Mouse (Mus musculus) adrenal gland (tissue): ENCODE data around the gene Ippk.

Experiments used
- intact Hi-C: fragments of 180-260 bp; cut with DNase I; formaldehyde crosslinking; loops from one replicate; pipeline ENCODE4 v1.15.1; 2025

Gene Ippk

GRCm38 (mm10) chr13:49428042-49428675 lies 7.1 kb downstream of the Ippk start:
- intact Hi-C loops = no loop called here

- intact Hi-C loops = no loop called here
Measured at GRCm38 (mm10) chr13:49430529-49430928, 9.5 kb downstream of the Ippk start.

GRCm38 (mm10) chr13:49433268-49434029 lies 12.4 kb downstream of the Ippk start:
- intact Hi-C loops = no loop called here

GRCm38 (mm10) chr13:49435745-49436144 lies 14.7 kb downstream of the Ippk start:
- intact Hi-C loops = no loop called here

- intact Hi-C loops = no loop called here
Measured at GRCm38 (mm10) chr13:49436170-49436569, 15.1 kb downstream of the Ippk start.

- intact Hi-C loops = no loop called here
Measured at GRCm38 (mm10) chr13:49444451-49444850, 23.4 kb downstream of the Ippk start.

- intact Hi-C loops = loop anchor here (1.0 to 5.0 kb wide), 2 partner anchors 113 to 196 kb away; no protein-coding TSS in a partner anchor
Measured at GRCm38 (mm10) chr13:49449318-49449749, 28.3 kb downstream of the Ippk start.

GRCm38 (mm10) chr13:49460276-49460675 lies 39.2 kb downstream of the Ippk start:
- intact Hi-C loops = loop anchor here (1.0 kb wide), 1 partner anchor 20 kb away; no protein-coding TSS in a partner anchor

- intact Hi-C loops = loop anchor here (1.0 kb wide), 1 partner anchor 19 kb away; no protein-coding TSS in a partner anchor
Measured at GRCm38 (mm10) chr13:49460692-49461414, 39.8 kb downstream of the Ippk start.

GRCm38 (mm10) chr13:49461458-49462132 lies 40.5 kb downstream of the Ippk start:
- intact Hi-C loops = no loop called here

- intact Hi-C loops = no loop called here
Measured at GRCm38 (mm10) chr13:49462921-49463320, 41.9 kb downstream of the Ippk start.

GRCm38 (mm10) chr13:49465875-49466274 lies 44.8 kb downstream of the Ippk start:
- intact Hi-C loops = no loop called here

- intact Hi-C loops = no loop called here
Measured at GRCm38 (mm10) chr13:49466393-49467075, 45.5 kb downstream of the Ippk start.

- intact Hi-C loops = no loop called here
Measured at GRCm38 (mm10) chr13:49467585-49467984, 46.5 kb downstream of the Ippk start.

GRCm38 (mm10) chr13:49469002-49469401 lies 48.0 kb downstream of the Ippk start:
- intact Hi-C loops = no loop called here

GRCm38 (mm10) chr13:49470319-49470718 lies 49.3 kb downstream of the Ippk start:
- intact Hi-C loops = no loop called here

GRCm38 (mm10) chr13:49470806-49471205 lies 49.8 kb downstream of the Ippk start:
- intact Hi-C loops = no loop called here

- intact Hi-C loops = no loop called here
Measured at GRCm38 (mm10) chr13:49471981-49472675, 51.1 kb downstream of the Ippk start.

- intact Hi-C loops = no loop called here
Measured at GRCm38 (mm10) chr13:49472676-49473005, 51.6 kb downstream of the Ippk start.

- intact Hi-C loops = no loop called here
Measured at GRCm38 (mm10) chr13:49477887-49478286, 56.8 kb downstream of the Ippk start.
